Mouse (Mus musculus) CH12.LX (cell line): ENCODE measurements at regions not wholly inside any gene's neighbourhood (a gene's known extent, or its start where the extent isn't known, plus 50 kb on each side); places are given as distances from the start of the nearest gene placed in this dataset.

Experiments used
- DNase-seq: peaks from one replicate; pipeline ENCODE4 v3.0.0-alpha.2; 2013; ENCODE audit errors: extremely low read depth
- H3K27ac ChIP-seq: 2 replicates; pipeline ENCODE4 v1.5.1; 2012; ENCODE audit warnings: low read depth, mild to moderate bottlenecking, control low read depth, moderate library complexity; ENCODE audit not compliant: insufficient read depth
- H3K27me3 ChIP-seq: replicated peaks from 2 replicates; pipeline ENCODE3; 2012; ENCODE audit warnings: inconsistent platforms
- H3K36me3 ChIP-seq, 2 experiments: replicated peaks in 1 of 2; 2 replicates each; pipeline versions ENCODE3 to v1.6.1; 2012; ENCODE audit warnings: inconsistent platforms in 1 of 2, low read length in 1 of 2, mild to moderate bottlenecking in 1 of 2, mixed read lengths in 1 of 2, moderate library complexity in 1 of 2; ENCODE audit not compliant: control insufficient read depth in 1 of 2, insufficient read depth in 1 of 2
- H3K4me1 ChIP-seq, 2 experiments: 2 replicates each; pipeline ENCODE4 v1.6.1; 2012; ENCODE audit warnings: inconsistent platforms in 1 of 2, moderate library complexity in 1 of 2; ENCODE audit not compliant: insufficient read depth in 2 of 2, control insufficient read depth in 1 of 2
- H3K4me2 ChIP-seq: 2 replicates; pipeline ENCODE4 v1.6.1; 2012; ENCODE audit warnings: low read depth, mild to moderate bottlenecking, control low read depth; ENCODE audit not compliant: poor library complexity, insufficient read depth, severe bottlenecking
- H3K4me3 ChIP-seq, 3 experiments: fragments of 150-350 bp in 1 of 3; sonication (generic) in 1 of 3; replicated peaks in 1 of 3; 2 replicates each; pipeline versions ENCODE3 to v1.5.1; 2011 to 2012; ENCODE audit warnings: low read depth in 2 of 3, low read length in 2 of 3, mild to moderate bottlenecking in 2 of 3, moderate library complexity in 2 of 3, control low read depth in 1 of 3, improper control_type of control experiment in 1 of 3, inconsistent platforms in 1 of 3, mixed read lengths in 1 of 3; ENCODE audit not compliant: poor library complexity in 1 of 3
- H3K79me2 ChIP-seq: replicated peaks from 2 replicates; pipeline ENCODE4 v1.6.1; 2012; ENCODE audit warnings: mild to moderate bottlenecking, moderate library complexity; ENCODE audit not compliant: control insufficient read depth, poor library complexity, insufficient read depth, severe bottlenecking; ENCODE audit errors: extremely low read depth
- H3K9ac ChIP-seq: 2 replicates; pipeline ENCODE4 v1.6.1; 2012; ENCODE audit warnings: low read depth, mild to moderate bottlenecking, control low read depth, moderate library complexity; ENCODE audit not compliant: insufficient read depth
- H3K9me3 ChIP-seq: replicated peaks from 2 replicates; pipeline ENCODE3; 2012; ENCODE audit warnings: low read length, inconsistent platforms, mixed read lengths
- BHLHE40 ChIP-seq: IDR thresholded peaks from 2 replicates; pipeline ENCODE4 v1.6.1; 2011; ENCODE audit warnings: mild to moderate bottlenecking, low read depth, low read length, improper control_type of control experiment
- CHD2 ChIP-seq: IDR thresholded peaks from 2 replicates; pipeline ENCODE4 v1.6.1; 2011; ENCODE audit warnings: low read length, improper control_type of control experiment
- CTCF ChIP-seq, 2 experiments: IDR thresholded peaks in 1 of 2; conservative IDR thresholded peaks in 1 of 2; 2 replicates each; pipeline ENCODE4 v1.5.1; 2011 to 2012; ENCODE audit warnings: low read depth in 2 of 2, low read length in 2 of 2, improper control_type of control experiment in 1 of 2, inconsistent platforms in 1 of 2, mild to moderate bottlenecking in 1 of 2, moderate library complexity in 1 of 2
- EP300 ChIP-seq: IDR thresholded peaks from 2 replicates; pipeline ENCODE4 v1.6.1; 2011; ENCODE audit warnings: low read length, improper control_type of control experiment
- ETS1 ChIP-seq: conservative IDR thresholded peaks from 2 replicates; pipeline ENCODE4 v1.6.1; 2012; ENCODE audit warnings: low read depth, mild to moderate bottlenecking, inconsistent platforms, low read length, improper control_type of control experiment, moderate library complexity
- IRF4 ChIP-seq: IDR thresholded peaks from 2 replicates; pipeline ENCODE4 v1.6.1; 2014; ENCODE audit warnings: low read depth, mild to moderate bottlenecking, inconsistent platforms, low read length, improper control_type of control experiment
- JUND ChIP-seq: conservative IDR thresholded peaks from 2 replicates; pipeline ENCODE4 v1.6.1; 2011; ENCODE audit warnings: low read depth, low read length, improper control_type of control experiment
- KAT2A ChIP-seq: IDR thresholded peaks from 2 replicates; pipeline ENCODE4 v1.6.1; 2012; ENCODE audit warnings: low read length, improper control_type of control experiment, inconsistent platforms; ENCODE audit not compliant: insufficient replicate concordance
- MAX ChIP-seq: IDR thresholded peaks from 2 replicates; pipeline ENCODE4 v1.6.1; 2011; ENCODE audit warnings: low read length, improper control_type of control experiment
- MYC ChIP-seq: IDR thresholded peaks from 2 replicates; pipeline ENCODE4 v1.6.1; 2011; ENCODE audit warnings: low read depth, mild to moderate bottlenecking, improper control_type of control experiment, low read length
- NELFE ChIP-seq: IDR thresholded peaks from 2 replicates; pipeline ENCODE4 v1.6.1; 2011; ENCODE audit warnings: low read depth, low read length, improper control_type of control experiment
- NRF1 ChIP-seq: IDR thresholded peaks from 2 replicates; pipeline ENCODE4 v1.6.1; 2014; ENCODE audit warnings: low read depth, mild to moderate bottlenecking, inconsistent platforms, low read length, improper control_type of control experiment, moderate library complexity
- POLR2AphosphoS2 ChIP-seq: IDR thresholded peaks from 2 replicates; pipeline ENCODE4 v1.6.1; 2011; ENCODE audit warnings: low read depth, low read length, improper control_type of control experiment
- RAD21 ChIP-seq: IDR thresholded peaks from 2 replicates; pipeline ENCODE4 v1.6.1; 2011; ENCODE audit warnings: low read depth, mild to moderate bottlenecking, low read length, improper control_type of control experiment, moderate library complexity
- RCOR1 ChIP-seq: conservative IDR thresholded peaks from 2 replicates; pipeline ENCODE4 v1.6.1; 2012; ENCODE audit warnings: low read depth, mild to moderate bottlenecking, inconsistent platforms, low read length, improper control_type of control experiment
- SMC3 ChIP-seq: IDR thresholded peaks from 2 replicates; pipeline ENCODE4 v1.6.1; 2011; ENCODE audit warnings: low read depth, low read length, improper control_type of control experiment
- TBP ChIP-seq: conservative IDR thresholded peaks from 2 replicates; pipeline ENCODE4 v1.6.1; 2011; ENCODE audit warnings: low read depth, low read length, improper control_type of control experiment
- ZC3H11A ChIP-seq: IDR thresholded peaks from 2 replicates; pipeline ENCODE4 v1.6.1; 2012; ENCODE audit warnings: low read depth, mild to moderate bottlenecking, inconsistent platforms, low read length, improper control_type of control experiment
- ZKSCAN1 ChIP-seq: IDR thresholded peaks from 2 replicates; pipeline ENCODE4 v1.6.1; 2012; ENCODE audit warnings: low read depth, inconsistent platforms, low read length, improper control_type of control experiment, borderline replicate concordance
- dilution Hi-C: fragments of 300-500 bp; cut with MboI; formaldehyde crosslinking; loops from 2 replicates; pipeline ENCODE4 v1.14.3; 2020; ENCODE audit warnings: low sequenced_read_pairs; ENCODE audit not compliant: extremely low pct_unique_long_range_greater_than_20kb, extremely low pct_ligation_motif_present
- in situ Hi-C: fragments of 300-500 bp; cut with MboI; formaldehyde crosslinking; loops from 3 replicates; pipeline ENCODE4 v1.14.3; 2019; ENCODE audit warnings: low sequenced_read_pairs, low pct_ligation_motif_present, low pct_unique_long_range_greater_than_20kb, mixed read lengths

GRCm38 (mm10) chr15:7039119-7039518 is 51.3 kb upstream of the Lifr start:
- no peaks in the 10 kb centered on the region for H3K79me2 ChIP-seq
- TF ChIP-seq KAT2A, result no peak
- TF ChIP-seq RAD21, result no peak; the same call in 1 of the 2 replicates
- TF ChIP-seq CTCF (conservative IDR thresholded peaks at IDR 0.05 in 1 of 2, IDR thresholded peaks at IDR 0.05 in 1 of 2; ENCODE audit: low read depth in 2 of 2, low read length in 2 of 2), result 0 out of 4 replicates have a peak, but pooled peaks of 1 of the 2 experiments have one; percentile 8
- no peak for TF ChIP-seq RCOR1
- no peak overlapping the region for H3K4me2 ChIP-seq
- in situ Hi-C loops, result no loop called here
- H3K9ac ChIP-seq, result no peak overlapping the region
- no peak for DNase-seq
- peaks cover 1% of the 10 kb centered on the region for H3K27me3 ChIP-seq
- no peak overlapping the region for H3K4me3 ChIP-seq
- H3K4me1 ChIP-seq, result peaks cover 0 to 23% of the 10 kb centered on the region in 2 experiments; a peak in 3 of 4 replicates
- no peaks in the 10 kb centered on the region for H3K36me3 ChIP-seq
- dilution Hi-C loops, result no loop called here
- no peaks in the 10 kb centered on the region for H3K9me3 ChIP-seq
- no peak overlapping the region for H3K27ac ChIP-seq

- no peak overlapping the region for H3K4me2 ChIP-seq
- peak; percentile 42 for DNase-seq
- no peak overlapping the region for H3K4me3 ChIP-seq
- peaks cover 1% of the 10 kb centered on the region for H3K27me3 ChIP-seq
- H3K79me2 ChIP-seq, result no peaks in the 10 kb centered on the region
- no peak overlapping the region for H3K9ac ChIP-seq
- no peaks in the 10 kb centered on the region for H3K36me3 ChIP-seq
- in situ Hi-C loops (no loop called here), dilution Hi-C loops (no loop called here)
- H3K27ac ChIP-seq, result no peak overlapping the region
- H3K9me3 ChIP-seq, result no peaks in the 10 kb centered on the region
- peaks cover 0 to 29% of the 10 kb centered on the region in 2 experiments; a peak in 3 of 4 replicates for H3K4me1 ChIP-seq
- TF ChIP-seq CTCF (conservative IDR thresholded peaks at IDR 0.05 in 1 of 2, IDR thresholded peaks at IDR 0.05 in 1 of 2; ENCODE audit: low read depth in 2 of 2, low read length in 2 of 2) (no peak), IRF4 (peak; percentile 48; the same call in 1 of the 2 replicates), RCOR1 (no peak), JUND (no peak), NRF1 (no peak), NELFE (no peak), EP300 (peak; percentile 61), TBP (no peak), MAX (no peak), CHD2 (no peak), SMC3 (no peak), ZKSCAN1 (no peak), ETS1 (no peak), ZC3H11A (no peak), MYC (no peak), POLR2AphosphoS2 (no peak), BHLHE40 (no peak)
- TF ChIP-seq, all 38 proteins: peak for 2
Observed at GRCm38 (mm10) chr15:7039825-7040224, 50.6 kb upstream of the Lifr start.
